Mouse (Mus musculus) myocyte (in vitro differentiated cells): Measurements from ENCODE around the gene Ccdc15.

Source experiments
- POLR2A ChIP-seq: IDR thresholded peaks from one replicate; pipeline ENCODE4 v1.6.1; 2011; ENCODE audit warnings: low read depth, mild to moderate bottlenecking, control low read depth, moderate library complexity; ENCODE audit not compliant: insufficient read length
- TCF12 ChIP-seq: IDR thresholded peaks from one replicate; pipeline ENCODE4 v1.6.1; 2011; ENCODE audit warnings: mild to moderate bottlenecking, control low read depth; ENCODE audit not compliant: poor library complexity, insufficient read depth, severe bottlenecking
- USF1 ChIP-seq: IDR thresholded peaks from one replicate; pipeline ENCODE4 v1.6.1; 2011; ENCODE audit warnings: low read depth, mild to moderate bottlenecking, control low read depth, moderate library complexity

DNA sequence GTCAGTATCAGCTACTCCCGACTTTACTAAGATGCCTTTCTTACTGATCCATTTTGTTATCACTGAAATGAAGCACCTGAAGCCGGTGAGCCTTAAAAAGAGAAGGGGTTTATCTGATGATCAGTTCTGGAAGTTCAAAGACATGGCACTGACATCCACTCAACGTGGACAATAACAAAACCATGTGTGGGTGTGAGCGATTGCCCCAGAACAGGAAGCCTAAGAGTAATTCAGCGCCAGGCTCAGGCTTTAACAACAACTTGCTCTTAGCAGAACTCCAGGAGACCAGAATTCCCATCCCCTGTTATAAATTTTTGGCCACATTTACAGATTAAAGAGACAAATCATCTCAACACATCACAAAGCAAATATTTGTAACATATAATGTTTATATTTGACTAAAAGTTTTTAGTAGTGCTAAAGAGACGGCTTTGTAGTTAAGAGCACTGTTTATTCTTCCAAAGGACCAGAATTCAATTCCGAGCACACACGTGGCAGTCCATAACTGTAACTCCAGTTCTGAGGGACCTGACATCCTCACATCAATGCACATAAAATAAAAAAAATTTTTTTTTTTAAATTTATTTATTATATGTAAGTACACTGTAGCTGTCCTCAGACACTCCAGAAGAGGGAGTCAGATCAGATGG lies 45.4 kb upstream of the Ccdc15 start:
- TF ChIP-seq TCF12 (no peak), USF1 (no peak), POLR2A (no peak)
